Mouse (Mus musculus) mouse trophoblast stem cell (cell line): ENCODE measurements around the gene Hist1h3c.
"Not testable (repeated sequence)": the region's sequence is repeated elsewhere in the genome, so short reads cannot be mapped to it uniquely, and the experiment has no call there.

Source experiments
- in situ Hi-C, 2 experiments: fragments of 300-500 bp; cut with MseI, MboI; formaldehyde crosslinking; loops; 2 replicates in 1 of 2; 3 replicates in 1 of 2; pipeline ENCODE4 v1.15.1; 2025

The Hist1h3c gene

DNA sequence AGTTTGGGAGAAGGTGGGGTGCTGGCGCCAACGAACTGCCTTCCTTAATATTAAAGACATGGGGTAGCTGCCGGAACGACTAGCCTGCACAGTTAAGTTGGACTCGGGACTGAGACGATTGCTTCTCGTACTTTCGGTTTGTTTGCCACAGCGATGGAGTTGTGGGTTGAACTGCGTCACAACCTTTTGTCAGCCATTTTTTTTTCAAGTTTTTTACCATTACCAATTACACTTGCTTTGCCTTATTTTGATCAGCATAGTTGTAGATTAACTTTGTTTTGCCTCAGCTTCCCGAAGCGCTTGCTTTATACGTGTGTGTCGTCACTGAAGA is 5.5 kb downstream of the Hist1h3c start:
- in situ Hi-C loops: loop anchor here in 1 of 2 experiments (5.0 kb wide), 1 partner anchor 38 kb away; no protein-coding TSS in a partner anchor

GRCm38 (mm10) chr13:23739069-23739921 is 6.1 kb downstream of the Hist1h3c start:
- in situ Hi-C loops: loop anchor here in 1 of 2 experiments (5.0 kb wide), 1 partner anchor 37 kb away; no protein-coding TSS in a partner anchor

- in situ Hi-C loops: loop anchor here in 1 of 2 experiments (5.0 kb wide), 1 partner anchor 36 kb away; no protein-coding TSS in a partner anchor
Observed at GRCm38 (mm10) chr13:23738677-23739068, 6.7 kb downstream of the Hist1h3c start, which contains the start of gene Hist1h1c. Hist1h1c (plus strand) TSS chr13:23738808.

DNA sequence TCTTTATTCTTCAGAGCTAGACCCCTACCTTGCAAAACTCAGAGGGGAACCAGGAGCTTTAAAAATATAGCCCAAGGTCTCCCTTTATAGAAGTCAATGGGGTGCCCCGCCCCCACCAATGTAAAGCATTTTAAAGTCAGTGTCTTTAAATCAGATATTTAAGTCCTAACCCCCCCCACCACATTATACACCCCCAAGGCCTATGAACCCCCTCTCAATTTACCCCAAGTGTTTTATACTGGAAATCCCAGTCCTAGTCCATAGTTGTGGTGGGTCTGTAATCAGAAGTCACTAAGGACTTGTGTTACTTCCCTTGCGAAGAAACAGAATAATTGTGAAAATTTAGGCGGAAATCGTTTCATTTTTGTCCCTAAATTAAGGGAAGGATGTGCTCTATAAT is 7.4 kb downstream of the Hist1h3c start:
- in situ Hi-C loops: loop anchor here in 1 of 2 experiments (5.0 kb wide), 1 partner anchor 36 kb away; no protein-coding TSS in a partner anchor

GRCm38 (mm10) chr13:23737091-23737490 is 8.3 kb downstream of the Hist1h3c start:
- in situ Hi-C loops: loop anchor here in 1 of 2 experiments (5.0 kb wide), 1 partner anchor 35 kb away; no protein-coding TSS in a partner anchor

DNA sequence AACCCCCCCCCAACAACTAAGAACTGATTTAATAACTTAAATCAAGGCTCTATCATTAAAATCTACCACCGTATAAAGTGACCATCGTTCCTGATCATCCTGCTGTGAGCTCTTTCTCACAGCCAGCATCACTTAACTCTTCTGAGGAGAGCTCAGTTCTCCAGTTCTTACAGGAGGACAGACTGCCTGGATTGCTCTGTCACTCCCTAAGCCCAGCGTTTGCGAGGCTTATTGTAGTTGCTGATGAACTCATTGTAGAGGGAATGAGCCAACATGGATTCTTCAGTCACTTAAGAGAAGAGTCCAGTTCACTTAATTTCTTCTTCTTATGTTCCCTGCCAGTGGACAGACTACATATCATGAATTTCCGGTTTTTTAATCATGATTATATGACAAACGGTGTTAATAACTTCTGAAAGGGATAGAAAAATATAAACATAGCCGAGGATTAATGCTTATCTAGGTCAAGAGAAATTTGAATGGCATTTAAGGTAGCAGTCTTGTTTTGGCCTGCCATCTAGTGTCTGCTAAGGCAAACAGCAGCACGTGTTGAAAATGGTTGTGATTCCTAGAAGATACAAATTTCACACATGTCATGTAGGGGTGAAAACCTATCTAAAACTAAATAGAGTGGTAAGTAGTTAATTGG is 13.1 kb downstream of the Hist1h3c start:
- in situ Hi-C loops: loop anchor here in 1 of 2 experiments (5.0 kb wide), 1 partner anchor 35 kb away; the partner anchor contains the start of genes Hist1h1t and Hist1h4c

DNA sequence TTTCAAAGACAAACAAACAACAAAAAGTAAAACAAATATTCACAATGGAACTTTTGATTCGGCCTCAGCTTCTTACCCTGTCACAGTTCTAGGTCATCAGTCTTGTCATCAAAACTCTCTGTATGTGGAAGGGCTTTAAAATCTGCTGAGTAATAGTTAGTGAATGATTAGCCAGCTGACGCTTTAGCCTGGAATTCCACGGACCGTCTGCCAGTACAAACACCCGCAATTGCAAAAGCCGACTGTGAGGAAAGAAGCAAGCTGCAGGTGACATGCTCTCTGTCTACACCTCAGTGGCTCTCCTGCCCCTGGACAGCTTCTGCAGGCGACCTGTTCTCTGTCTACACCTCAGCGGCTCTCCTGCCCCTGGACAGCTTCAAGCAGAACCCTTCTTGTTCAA is 14.9 kb downstream of the Hist1h3c start:
- in situ Hi-C loops: loop anchor here in 1 of 2 experiments (5.0 kb wide), 1 partner anchor 33 kb away; the partner anchor contains the start of genes Hist1h1t and Hist1h4c

DNA sequence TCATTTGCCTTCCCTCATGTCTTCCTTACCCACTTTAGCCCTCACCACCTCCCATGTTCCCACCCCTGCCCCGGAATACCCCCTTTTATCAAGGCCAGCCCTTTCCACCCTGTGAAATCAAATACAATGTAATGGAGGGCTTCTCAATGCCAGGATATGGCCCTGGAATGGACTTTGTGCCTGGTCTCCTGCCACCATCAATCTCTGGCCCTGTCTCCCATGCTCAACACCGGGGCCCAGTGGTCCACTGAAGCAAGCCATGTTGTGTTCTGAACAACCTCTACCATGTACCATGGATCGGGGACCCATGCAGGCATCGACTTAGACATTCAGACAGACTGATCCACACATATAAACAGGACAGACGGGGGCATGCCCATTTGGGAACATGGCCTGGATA is 15.7 kb downstream of the Hist1h3c start:
- in situ Hi-C loops: loop anchor here in 1 of 2 experiments (5.0 kb wide), 1 partner anchor 32 kb away; the partner anchor contains the start of genes Hist1h1t and Hist1h4c

DNA sequence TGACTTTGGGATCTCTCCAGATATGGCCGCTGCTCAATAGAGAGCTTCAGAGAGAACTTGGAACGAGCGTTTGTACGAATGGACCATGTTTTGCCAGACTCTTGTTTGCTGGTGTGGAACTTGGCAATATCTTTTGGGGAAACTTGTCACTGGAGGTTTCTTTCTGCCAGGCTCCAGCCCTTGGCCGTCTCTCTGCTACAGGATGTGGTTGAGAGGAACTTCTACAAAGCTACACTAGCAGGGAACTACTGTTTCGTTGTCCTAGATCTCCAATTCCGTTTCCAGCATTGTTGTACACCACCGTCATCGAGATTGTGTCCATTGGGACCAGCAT is 16.2 kb downstream of the Hist1h3c start:
- in situ Hi-C loops: no loop called here

DNA sequence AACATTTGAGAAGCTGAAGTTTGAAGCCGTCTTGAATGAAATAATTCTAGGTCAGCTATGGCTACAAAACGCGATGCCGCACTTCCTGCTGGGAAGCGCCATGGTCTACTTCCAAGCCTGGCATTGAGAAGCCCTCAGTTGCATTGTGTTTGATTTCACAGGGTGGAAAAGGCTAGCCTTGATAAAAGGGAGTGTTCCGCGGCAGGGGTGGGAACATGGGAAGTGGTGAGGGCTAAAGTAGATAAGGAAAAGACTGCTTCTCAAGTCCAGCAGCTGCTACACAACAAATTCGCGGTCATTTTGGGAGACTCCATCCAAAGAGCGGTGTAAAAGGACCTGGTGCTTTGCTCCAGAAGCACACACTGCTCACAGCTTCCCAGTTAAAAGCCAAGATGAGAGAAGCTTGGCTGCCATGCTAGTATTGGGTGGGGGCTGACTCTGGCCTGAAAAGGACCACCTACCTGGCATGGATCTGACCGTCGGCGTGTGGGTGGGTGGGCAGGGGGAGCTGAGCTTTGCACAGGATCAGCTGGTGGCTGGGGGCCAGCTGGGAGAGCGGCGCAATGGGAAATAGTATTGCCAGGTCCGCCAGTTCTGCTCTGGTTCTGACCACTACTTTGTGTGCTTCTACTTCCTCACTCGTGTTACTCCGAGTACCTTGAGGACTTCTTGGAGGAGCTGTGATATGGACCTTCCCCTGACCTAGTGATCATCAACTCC is 16.8 kb downstream of the Hist1h3c start:
- in situ Hi-C loops: no loop called here

DNA sequence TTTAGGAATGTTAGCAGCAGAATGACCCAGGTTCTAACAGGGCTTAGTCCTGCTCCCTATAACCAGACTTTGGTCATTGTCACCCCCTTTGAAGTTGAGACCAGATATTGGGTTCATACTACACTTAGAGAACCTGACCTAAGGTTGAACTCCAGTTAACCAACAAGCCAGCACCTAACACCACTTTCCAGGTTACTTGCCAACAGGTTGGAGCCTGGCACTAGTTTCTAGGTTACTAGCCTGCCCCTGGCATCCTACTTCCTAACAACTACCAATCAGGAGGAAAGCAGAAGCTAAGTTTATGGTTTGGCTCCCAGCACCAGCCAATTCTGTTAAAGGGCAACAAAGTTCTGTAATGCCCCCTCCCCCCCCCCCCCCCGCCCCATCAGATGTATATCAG is 20.2 kb downstream of the Hist1h3c start:
- in situ Hi-C loops: no loop called here

DNA sequence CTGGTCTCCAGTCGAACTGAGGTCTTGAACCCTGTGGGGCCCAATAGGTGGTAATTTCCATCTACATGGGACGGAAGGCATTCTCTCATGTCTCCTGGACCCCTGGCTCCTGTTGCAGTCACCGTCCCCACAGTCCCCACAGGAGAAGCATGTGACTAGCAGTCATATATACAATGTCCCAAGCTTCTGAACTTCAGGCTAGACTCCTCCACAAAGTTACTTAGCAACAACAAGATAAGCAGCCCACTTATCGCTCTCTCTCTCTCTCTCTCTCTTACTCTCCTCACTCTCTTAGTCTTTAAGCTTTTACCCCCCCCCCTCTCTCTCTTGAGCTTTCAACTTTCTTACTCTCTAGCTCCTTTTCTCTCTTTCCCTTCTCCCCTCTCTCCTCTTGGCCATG is 21.2 kb downstream of the Hist1h3c start:
- in situ Hi-C loops: no loop called here

DNA sequence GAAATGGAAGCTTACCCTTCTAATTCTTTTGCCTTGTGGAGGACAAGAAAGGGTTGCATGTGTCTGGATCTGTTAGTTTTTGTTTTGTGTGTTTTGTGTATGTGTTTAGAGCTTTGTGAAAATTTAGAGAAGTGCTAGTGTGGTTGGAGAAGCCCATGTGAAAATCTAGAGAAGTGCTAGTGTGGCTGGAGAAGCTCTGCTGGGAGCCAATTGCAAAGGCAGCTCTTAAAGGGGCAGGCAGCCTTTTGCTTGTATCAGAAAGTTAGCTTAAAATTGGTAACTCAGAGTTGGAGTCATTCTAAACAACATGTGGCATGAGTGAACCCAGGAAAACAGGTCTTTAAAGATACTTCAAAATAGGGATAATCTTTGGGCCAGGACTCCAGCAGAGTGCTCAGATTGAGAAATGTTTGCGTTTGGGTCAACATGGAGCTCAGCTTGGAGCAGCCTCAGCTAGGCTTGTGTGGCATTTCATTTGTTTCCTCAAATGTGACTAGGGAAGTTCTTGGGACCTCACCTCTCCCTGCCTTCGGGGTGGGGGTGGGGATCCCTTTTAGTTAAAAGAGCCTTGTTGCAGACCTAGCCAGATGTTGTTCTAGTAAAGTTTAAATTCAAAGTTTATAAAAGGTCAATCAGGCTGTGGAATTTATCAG is 27.7 kb downstream of the Hist1h3c start:
- in situ Hi-C loops: not testable (repeated sequence)

DNA sequence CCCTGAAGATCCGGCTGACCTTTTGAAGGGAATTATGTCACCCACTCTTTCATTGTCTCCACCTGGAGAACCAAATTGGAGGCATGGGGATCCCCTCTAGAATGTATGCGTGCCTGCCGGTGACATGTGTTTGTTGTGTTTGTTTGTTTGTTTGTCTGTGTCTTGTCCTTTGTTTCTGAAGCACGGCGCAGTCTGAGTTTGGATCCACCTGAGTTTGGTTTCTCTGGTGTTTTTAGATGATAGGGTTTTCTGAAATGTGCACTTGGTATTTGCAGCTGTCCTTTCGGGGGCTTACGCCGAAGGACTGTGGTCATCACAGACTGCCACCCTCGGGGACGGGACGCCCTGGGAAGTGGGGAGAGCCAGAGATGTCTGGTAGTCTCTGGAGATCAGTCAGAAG is 28.2 kb downstream of the Hist1h3c start:
- in situ Hi-C loops: no loop called here

DNA sequence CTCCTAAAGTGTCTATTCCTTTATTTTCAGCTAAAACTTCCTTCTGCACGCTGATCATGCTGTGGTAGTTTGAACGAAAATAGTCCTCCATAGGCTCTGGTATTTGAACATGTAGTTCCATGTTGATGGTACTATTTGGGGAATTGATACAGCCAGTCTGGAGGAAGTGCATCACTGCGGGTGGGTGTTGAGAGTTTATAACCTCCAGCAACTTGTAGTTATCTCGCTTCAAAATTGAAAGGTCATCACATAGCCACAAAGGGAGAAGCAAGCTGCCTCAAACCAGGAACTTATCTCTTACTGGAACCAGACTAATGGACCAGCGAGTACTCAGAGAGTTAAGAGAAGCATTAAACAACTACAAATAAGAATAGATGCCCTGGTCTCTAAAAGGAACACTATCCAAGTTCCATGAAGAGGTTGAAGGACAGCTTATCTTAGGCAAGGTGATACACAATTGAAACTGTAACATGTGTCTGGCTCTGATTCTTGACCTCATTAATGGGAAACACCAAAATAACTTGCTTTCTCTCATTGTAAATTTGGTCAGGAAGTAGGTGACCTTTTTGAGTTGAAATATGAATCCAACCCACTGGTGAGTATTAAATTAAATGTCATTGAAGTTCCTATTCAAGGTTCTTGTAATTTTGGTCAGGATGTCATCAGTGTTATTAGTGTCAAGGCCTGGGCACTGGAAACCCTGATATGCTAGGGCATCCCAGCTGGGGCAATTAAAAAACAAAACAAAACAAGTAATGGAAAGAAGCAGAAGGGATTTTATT is 28.9 kb downstream of the Hist1h3c start:
- in situ Hi-C loops: no loop called here

DNA sequence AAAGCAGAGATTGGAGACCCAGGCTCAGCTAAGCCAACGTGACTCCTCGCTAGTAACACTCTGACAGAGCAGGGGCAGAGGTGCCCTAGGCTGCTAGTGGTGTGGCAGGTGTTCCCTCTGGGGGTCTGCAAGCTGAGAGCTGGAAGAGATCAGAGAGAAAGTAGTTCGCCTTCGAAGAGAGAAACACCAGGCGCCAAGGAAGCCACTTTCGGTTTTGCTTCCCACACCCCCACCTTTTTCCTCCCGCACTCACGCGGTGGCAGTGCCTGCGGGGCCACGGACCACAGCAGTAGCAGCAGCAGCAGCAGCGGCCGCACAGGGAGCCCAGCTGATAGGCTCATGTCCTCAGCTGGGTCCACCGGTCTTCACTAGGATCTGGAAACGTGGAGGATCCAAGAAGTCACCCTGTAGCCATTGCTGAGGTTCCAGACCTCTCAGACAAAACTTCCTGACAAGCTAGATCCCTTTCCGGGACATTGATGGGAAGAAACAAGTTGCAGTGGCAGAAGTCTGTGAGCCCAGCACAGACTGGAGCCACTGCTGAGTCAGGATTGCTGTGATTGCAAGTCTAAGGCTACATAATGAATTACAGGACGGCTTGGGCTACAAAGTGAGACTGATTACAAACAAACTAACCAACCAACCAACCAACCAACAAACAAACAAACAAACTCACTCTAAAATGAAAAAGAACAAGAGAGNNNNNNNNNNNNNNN is 34.9 kb downstream of the Hist1h3c start, which contains the start of gene Hfe:
TSS of gene Hfe (minus strand) at position 481 of the 716 bp plus-strand sequence.
- in situ Hi-C loops: no loop called here

DNA sequence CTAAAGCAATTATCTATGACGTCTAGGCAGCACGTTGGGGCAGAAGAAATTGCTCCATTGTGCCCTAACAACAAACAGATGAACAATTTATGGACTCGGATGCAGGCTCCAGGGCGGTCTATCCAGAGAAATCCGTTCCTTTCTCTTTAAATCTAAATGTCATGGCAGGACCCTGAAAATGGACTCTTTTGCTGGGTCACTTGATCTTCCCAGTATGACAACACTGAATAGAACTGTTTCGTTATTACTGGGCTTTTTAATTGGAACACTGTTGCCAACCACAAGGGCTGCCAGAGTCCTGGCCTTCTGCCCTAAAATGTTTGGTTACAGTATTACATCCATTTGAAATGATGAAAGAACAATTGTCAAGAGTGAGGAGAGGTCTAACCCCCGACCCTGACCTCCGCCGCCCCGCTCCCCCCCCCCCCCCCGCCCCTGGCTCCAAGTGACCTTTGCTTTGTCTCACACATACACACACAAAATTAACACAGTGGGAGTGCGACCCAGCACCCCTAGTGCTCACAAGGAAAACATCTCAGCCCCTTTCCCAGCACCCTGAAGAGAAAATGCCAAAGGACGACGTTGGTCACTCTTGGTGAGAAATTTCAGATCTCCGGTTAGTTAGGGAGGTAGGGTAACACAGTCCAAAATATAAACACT is 35.6 kb downstream of the Hist1h3c start:
- in situ Hi-C loops: no loop called here

- in situ Hi-C loops: no loop called here
Observed at GRCm38 (mm10) chr13:23708654-23709053, 36.7 kb downstream of the Hist1h3c start.

DNA sequence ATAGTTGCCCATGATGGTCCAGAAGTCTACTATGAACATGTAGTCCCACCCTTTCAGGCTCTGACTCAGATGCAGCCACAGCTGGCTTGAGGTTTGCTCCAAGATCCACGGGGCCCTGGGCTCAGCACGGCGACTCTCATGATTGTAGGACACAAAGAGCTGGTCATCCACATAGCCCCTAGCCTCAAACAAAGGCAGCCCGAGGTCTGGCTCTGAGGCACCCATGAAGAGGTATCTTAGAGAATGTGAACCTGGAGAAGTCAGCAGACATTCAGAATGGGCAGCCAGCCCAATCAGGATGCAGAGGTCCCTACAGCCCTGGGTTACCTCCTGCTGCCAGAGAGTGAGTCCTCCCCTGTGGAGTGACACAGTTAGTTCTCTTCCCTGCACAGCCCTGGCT is 37.4 kb downstream of the Hist1h3c start:
- in situ Hi-C loops: no loop called here
